Mouse (Mus musculus) olfactory bulb, adult 2 months (tissue): ENCODE data around the gene Sp6.

ENCODE experiments used
- CTCF ChIP-seq: fragments of 200-500 bp; IDR thresholded peaks from 2 replicates; pipeline ENCODE4 v1.5.1; 2012; ENCODE audit warnings: low read depth, mild to moderate bottlenecking, low read length, moderate library complexity; ENCODE audit not compliant: insufficient read depth
- POLR2A ChIP-seq: fragments of 200-500 bp; IDR thresholded peaks from 2 replicates; pipeline ENCODE4 v1.6.1; 2012; ENCODE audit warnings: mild to moderate bottlenecking, low read depth, low read length, moderate library complexity; ENCODE audit not compliant: insufficient read depth

DNA sequence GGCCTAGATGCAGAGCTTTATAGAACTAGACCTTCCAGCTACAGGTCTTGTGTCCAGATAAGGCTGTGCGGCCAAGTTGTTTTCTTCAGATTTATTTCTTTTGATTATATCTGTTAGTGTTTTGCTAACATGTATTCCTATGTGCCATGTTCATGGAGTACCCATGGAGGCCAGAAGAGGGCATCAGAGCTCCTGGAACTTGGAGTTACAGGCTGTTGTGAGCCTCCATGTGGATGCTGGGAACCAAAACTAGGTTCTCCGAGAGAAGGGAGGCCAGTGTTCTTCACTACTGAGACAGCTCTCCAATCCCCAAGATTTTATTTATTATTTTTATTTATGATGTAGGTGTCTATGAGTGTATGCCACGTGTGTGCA is 50.7 kb downstream of the Sp6 start:
- no peak for TF ChIP-seq CTCF
- TF ChIP-seq POLR2A: no peak
